Mouse (Mus musculus) lung, adult 2 months (tissue): ENCODE measurements at regions not wholly inside any gene's neighbourhood (a gene's known extent, or its start where the extent isn't known, plus 50 kb on each side); places are given as distances from the start of the nearest gene placed in this dataset.
"Not testable (repeated sequence)": the region's sequence is repeated elsewhere in the genome, so short reads cannot be mapped to it uniquely, and the experiment has no call there.

Source experiments
- DNase-seq: peaks from one replicate; pipeline ENCODE4 v3.0.0; 2022
- H3K4me1 ChIP-seq: fragments of 200-500 bp; 2 replicates; pipeline ENCODE4 v1.6.1; 2011; ENCODE audit warnings: low read length; ENCODE audit not compliant: control insufficient read depth, insufficient read depth
- H3K4me3 ChIP-seq: fragments of 200-500 bp; replicated peaks from 2 replicates; pipeline ENCODE3; 2011; ENCODE audit warnings: low read depth, mild to moderate bottlenecking, control low read depth, low read length; ENCODE audit errors: extremely low read depth
- CTCF ChIP-seq: fragments of 200-500 bp; IDR thresholded peaks from 2 replicates; pipeline ENCODE4 v1.5.1; 2011; ENCODE audit warnings: mild to moderate bottlenecking, low read length, control low read depth; ENCODE audit not compliant: insufficient read depth
- POLR2A ChIP-seq: fragments of 200-500 bp; IDR thresholded peaks from 2 replicates; pipeline ENCODE4 v1.6.1; 2011; ENCODE audit warnings: low read depth, mild to moderate bottlenecking, control low read depth, low read length, borderline replicate concordance; ENCODE audit errors: extremely low read depth
- WGBS: fragments of 180-500 bp; shearing (Covaris S2); methylation state at CpG from one replicate; pipeline ENCODE4 v1.1.7; 2018; 5-methylcytosine and 5-hydroxymethylcytosine counted together

DNA sequence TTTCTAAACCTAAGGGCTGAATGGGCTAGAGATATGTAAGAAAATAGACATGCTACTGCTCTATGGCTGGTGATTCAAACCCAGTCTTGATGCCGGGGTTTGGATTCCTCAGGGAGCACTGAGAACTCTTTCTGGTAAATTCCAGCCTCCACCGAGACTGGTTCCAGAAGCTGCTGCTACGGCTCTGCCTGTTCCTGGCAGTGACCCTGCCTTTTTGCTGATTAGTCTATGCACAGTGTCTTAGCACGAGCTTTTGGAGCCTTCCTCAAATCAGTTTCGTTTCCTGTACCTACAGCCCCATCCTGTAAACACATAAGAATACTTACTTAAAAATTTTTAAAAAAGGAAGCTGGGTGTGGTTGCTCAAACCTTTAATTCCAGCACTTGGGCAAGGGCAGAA lies 250.9 kb downstream of the Fgf9 start:
- Histone ChIP-seq H3K4me3 (no peak overlapping the region), H3K4me1 (no peaks in the 10 kb centered on the region)
- no peak for TF ChIP-seq CTCF
- TF ChIP-seq POLR2A, result no peak
- no peak for DNase-seq
- 61% methylated on average over 5 of the region's 5 CpGs for WGBS

DNA sequence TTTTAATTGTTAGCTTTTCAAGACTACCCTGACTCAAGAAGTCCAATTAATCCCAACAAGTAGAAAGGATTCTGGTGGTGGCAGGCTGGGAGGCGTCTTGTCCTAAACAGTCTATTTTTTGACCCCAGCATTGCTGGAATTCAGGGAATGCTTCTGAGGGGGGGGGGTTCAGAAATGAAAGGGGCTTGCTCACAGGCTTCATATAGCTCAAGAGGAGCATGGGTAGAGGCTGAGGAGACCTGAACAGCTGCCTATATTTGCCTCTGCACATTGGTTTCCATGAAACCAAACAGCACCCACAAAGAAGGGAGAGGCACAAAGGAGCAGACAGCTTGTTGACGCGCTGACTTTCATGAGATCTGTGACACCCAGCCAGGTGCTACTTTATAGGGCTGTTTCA lies 247.3 kb downstream of the Fgf9 start:
- DNase-seq, result no peak
- no peak overlapping the region for H3K4me3 ChIP-seq
- WGBS, result 81% methylated on average over 3 of the region's 3 CpGs
- TF ChIP-seq POLR2A (no peak), CTCF (no peak)
- H3K4me1 ChIP-seq, result no peaks in the 10 kb centered on the region

DNA sequence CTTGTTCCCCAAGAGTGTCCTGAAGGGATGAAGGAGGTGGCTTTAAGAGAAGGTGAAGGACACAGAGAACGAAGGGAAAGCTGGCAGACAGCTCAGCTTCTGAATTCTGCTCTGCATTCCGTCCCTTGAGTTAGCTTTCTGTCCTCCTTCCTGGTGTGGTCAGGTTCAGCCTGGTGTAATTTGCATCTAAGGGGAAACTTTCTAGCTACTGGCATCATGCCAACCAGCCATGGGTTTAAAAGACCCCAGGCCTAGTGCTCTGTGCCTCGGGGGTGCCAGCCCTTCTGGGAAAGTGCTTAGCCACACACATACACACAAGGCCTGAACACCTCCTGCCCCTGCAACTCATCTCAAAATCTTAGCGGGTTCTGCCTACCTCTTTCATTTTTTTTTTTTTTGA lies 246.9 kb downstream of the Fgf9 start:
- TF ChIP-seq POLR2A (no peak), CTCF (no peak)
- DNase-seq, result no peak
- Histone ChIP-seq H3K4me3 (no peak overlapping the region), H3K4me1 (no peaks in the 10 kb centered on the region)
- 56% methylated on average over 4 of the region's 4 CpGs for WGBS

DNA sequence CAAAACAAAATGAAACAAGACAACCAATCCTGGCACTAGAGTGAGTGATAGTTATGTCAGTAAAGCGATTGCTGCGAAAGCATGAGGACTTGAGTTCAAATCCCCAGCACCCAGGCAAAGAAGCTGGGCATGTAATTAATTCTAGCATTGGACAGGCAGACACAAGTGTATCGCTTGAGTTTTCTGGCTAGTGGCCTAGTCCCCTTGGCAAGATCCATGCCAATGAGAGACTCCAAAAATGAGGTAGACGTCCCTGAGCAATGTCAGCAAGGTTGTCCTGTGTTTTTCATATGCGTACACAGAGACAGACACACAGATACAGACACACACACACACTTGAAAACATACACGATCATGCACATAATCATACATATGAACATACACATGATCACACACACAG lies 237.3 kb downstream of the Fgf9 start:
- no peak for DNase-seq
- 89% methylated on average over 6 of the region's 6 CpGs for WGBS

DNA sequence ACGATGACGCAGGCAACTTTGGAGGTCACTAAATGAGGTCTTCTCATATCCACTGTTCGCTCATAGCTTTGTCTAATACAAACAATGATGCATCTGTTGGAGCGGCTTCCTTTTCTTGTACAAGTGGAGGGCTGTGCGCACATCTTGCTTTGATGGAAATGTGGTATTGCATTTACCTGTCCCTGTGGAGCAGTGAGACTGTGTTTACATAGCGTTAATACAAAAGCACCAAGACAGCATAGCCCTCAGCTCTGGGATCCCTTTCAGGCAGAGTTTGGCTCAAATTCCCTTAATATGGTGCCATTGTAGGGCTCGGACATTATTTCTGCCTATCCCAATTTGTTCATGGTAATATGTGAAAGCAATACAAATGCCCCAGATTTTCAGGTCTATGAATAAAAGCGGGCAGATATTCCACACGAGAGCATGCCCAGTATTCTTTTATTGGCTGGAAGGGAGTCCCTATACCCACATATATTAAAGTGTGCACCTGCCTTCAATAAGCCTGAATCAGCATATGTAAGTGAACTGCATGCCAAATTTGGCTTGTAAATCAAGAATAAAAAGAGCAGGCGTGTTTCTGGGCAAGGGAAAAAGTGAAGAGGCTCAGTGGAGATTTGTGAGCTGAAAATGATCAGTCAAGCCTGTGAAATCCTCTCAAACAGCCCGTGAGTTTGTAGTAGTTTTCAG lies 236.6 kb downstream of the Fgf9 start:
- TF ChIP-seq CTCF (no peak), POLR2A (no peak)
- no peak overlapping the region for H3K4me3 ChIP-seq
- no peak for DNase-seq
- WGBS, result 79% methylated on average over 11 of the region's 11 CpGs
- H3K4me1 ChIP-seq, result no peaks in the 10 kb centered on the region

More for the DNA sequence above, 237.3 kb downstream of the Fgf9 start:
- Histone ChIP-seq H3K4me1 (no peaks in the 10 kb centered on the region), H3K4me3 (no peak overlapping the region)
- no peak for TF ChIP-seq CTCF
- no peak for TF ChIP-seq POLR2A

DNA sequence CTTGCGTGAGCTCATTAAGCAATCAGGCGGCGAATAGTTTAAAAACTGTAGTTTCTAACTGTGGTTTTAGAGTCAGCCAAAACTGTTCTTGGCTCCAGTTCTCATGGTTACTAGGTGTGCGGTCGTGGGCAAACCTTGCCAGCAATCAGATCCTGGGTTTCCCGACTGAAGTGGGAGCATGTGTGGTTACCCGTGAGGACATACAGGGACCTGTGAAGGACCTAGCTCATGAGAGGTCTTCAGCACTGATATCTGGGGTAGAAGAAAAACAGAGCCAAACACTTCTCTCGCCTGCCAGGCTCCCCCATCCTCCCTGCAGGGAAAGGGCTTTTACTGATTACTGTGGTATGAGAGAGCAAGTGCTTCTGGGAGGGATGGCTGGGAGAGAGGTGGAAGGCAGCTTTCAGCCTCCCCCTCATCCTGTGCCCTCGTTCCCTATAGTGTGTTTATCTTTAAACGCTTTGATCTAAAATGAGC lies 230.1 kb downstream of the Fgf9 start:
- Histone ChIP-seq H3K4me3 (no peak overlapping the region), H3K4me1 (no peaks in the 10 kb centered on the region)
- no peak for DNase-seq
- WGBS, result 30% methylated on average over 10 of the region's 10 CpGs
- no peak for TF ChIP-seq POLR2A
- no peak for TF ChIP-seq CTCF

DNA sequence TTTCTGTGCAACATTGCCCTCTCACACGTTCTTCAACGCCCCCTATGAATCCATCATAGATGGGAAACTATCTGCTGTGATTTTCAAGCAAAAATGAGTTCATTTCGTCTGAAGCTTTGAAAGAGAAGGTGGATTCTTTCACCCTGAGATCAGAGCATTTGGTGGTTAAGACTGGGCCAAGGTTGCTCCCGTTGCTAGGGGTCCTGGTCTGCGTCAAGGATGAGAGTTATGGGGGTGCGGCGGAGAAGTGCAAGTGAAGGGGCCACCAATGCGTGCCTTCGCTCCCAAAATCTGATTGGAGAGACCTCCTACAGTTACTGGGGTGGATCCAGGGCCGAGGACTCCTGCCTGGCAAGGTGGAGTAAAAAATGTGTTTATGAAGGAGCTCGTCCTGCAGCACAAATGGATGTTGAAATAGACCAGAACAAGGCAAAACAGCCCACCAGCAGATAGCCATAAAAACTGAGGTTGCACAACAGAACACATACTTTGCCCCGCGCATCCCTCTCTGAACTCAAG lies 215.7 kb downstream of the Fgf9 start:
- no peak overlapping the region for H3K4me3 ChIP-seq
- TF ChIP-seq POLR2A (no peak), CTCF (no peak)
- no peaks in the 10 kb centered on the region for H3K4me1 ChIP-seq
- no peak for DNase-seq
- 74% methylated on average over 13 of the region's 13 CpGs for WGBS

DNA sequence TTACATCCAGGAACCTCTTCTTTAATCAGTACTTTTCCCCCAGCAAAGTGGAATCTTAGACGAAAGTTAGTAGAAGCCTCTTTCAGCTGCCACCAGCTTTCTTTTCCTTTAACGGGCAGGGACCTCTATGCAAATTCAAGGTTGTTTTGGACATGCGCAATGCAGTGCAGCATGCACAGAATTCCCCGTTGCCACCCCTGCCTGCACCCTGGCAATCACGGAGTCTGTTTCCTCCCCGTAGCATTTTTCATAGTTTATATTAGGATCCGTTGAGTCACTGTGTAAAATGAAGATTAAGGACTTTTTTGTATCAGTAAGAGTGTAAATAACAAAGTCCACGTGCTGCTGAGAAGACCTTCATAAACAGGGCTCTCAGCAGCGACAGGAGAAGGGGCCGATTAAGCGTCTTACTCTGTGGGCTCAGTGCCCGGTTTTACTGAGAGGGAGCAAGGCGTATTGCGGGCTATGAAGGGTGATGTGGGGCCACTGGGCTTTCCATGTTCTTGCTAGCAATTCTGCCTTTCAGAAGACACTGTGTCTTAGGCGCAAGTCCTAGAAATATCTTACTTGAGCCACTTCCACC lies 212.5 kb downstream of the Fgf9 start:
- WGBS, result 31% methylated on average over 15 of the region's 15 CpGs
- Histone ChIP-seq H3K4me1 (no peaks in the 10 kb centered on the region), H3K4me3 (no peak overlapping the region)
- DNase-seq, result no peak
- no peak for TF ChIP-seq CTCF
- TF ChIP-seq POLR2A, result no peak

DNA sequence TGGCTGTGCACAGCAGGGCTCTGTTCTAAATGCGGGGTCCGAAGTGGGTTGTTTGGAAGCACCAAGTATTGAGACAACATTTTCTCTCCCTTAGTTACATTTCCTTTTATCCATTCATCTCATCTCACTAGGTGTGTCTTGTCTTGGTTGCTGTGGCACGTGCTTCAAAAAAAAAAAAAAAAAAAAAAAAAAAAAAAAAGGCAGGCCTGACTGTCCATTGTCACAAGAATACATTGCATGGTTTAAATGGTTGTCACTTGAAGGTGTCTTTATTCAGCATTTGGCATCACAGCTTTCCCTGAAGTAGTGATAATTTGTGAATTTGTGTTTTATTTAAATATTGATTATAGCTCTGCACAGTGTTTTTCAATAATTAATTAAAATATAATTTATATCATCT lies 211.9 kb downstream of the Fgf9 start:
- no peak for TF ChIP-seq CTCF
- no peak for TF ChIP-seq POLR2A
- DNase-seq, result no peak
- Histone ChIP-seq H3K4me3 (no peak overlapping the region), H3K4me1 (no peaks in the 10 kb centered on the region)
- 85% methylated on average over 3 of the region's 3 CpGs for WGBS

DNA sequence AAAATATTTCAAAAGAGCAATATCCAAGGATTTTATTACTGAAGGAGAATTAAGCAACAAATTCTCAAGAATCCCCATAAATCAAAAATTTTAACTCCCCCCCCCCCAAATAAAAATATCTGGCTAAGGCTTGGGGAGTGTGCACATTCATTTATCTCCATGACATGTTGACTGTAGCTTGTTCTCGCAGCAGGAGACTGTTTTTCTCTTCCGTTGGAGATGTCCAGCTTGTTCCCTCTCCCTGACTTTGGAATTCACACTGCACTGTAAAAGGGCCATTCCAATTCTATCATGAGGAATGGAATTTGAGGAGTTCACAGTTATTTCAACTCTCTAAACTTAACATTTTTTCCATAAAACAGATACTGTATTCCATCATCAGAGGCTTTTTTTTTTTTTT lies 204.1 kb downstream of the Fgf9 start:
- 24% methylated on average over 2 of the region's 2 CpGs for WGBS
- DNase-seq, result not testable (repeated sequence)

More for the DNA sequence above, 204.1 kb downstream of the Fgf9 start:
- H3K4me1 ChIP-seq, H3K4me3 ChIP-seq: not testable (repeated sequence)
